Mouse (Mus musculus) liver, embryonic 14.5 days (tissue): ENCODE measurements around the gene Nebl. TPM values are rescaled to one million over a fixed set of nuclear protein-coding genes. Genes with fewer than 3 reads are reported as not detected.

Source experiments
- ATAC-seq: fragments of 200-750 bp; cut with Nextera tagmentation; 2 replicates; pipeline ENCODE4 v1.8.0; 2017; ENCODE audit warnings: moderate number of reproducible peaks, mild to moderate bottlenecking, moderate library complexity; ENCODE audit not compliant: insufficient read depth
- DNase-seq, 3 experiments: peaks; one replicate each; pipeline ENCODE4 v3.0.0-alpha.2; 2012 to 2013; ENCODE audit warnings: low read depth in 3 of 3, low spot score in 3 of 3
- H3K27ac ChIP-seq: fragments of 300-500 bp; sonication (generic); 2 replicates; pipeline ENCODE4 v1.5.1; 2014; ENCODE audit warnings: moderate library complexity, mild to moderate bottlenecking, control low read depth, inconsistent platforms
- H3K27me3 ChIP-seq: fragments of 300-500 bp; sonication (generic); 2 replicates; pipeline ENCODE4 v1.6.1; 2014; ENCODE audit warnings: mild to moderate bottlenecking, low read length, moderate library complexity; ENCODE audit not compliant: control insufficient read depth, insufficient read depth
- H3K36me3 ChIP-seq: fragments of 300-500 bp; sonication (generic); replicated peaks from 2 replicates; pipeline ENCODE4 v1.6.1; 2014; ENCODE audit warnings: low read depth; ENCODE audit not compliant: control insufficient read depth, insufficient read depth
- H3K4me1 ChIP-seq, 2 experiments: fragments of 200-500 bp in 1 of 2; fragments of 300-500 bp in 1 of 2; sonication (generic) in 1 of 2; replicated peaks; 2 replicates each; pipeline ENCODE4 v1.6.1; 2012 to 2014; ENCODE audit warnings: antibody characterized with exemption in 1 of 2, inconsistent platforms in 1 of 2, low read length in 1 of 2; ENCODE audit not compliant: control insufficient read depth in 2 of 2, insufficient read depth in 2 of 2
- H3K4me2 ChIP-seq: fragments of 300-500 bp; sonication (generic); 2 replicates; pipeline ENCODE4 v1.6.1; 2014; ENCODE audit warnings: low read depth, mild to moderate bottlenecking, control low read depth, moderate library complexity
- H3K4me3 ChIP-seq, 2 experiments: fragments of 200-500 bp in 1 of 2; fragments of 300-500 bp in 1 of 2; sonication (generic) in 1 of 2; 2 replicates each; pipeline ENCODE4 v1.5.1; 2012 to 2014; ENCODE audit warnings: low read depth in 2 of 2, low read length in 2 of 2, mild to moderate bottlenecking in 2 of 2, control low read depth in 1 of 2, inconsistent platforms in 1 of 2, moderate library complexity in 1 of 2; ENCODE audit not compliant: insufficient read depth in 1 of 2
- H3K9ac ChIP-seq: fragments of 300-500 bp; sonication (generic); replicated peaks from 2 replicates; pipeline ENCODE4 v1.6.1; 2014; ENCODE audit warnings: mild to moderate bottlenecking, control low read depth, moderate library complexity
- H3K9me3 ChIP-seq: fragments of 300-500 bp; sonication (generic); 2 replicates; pipeline ENCODE4 v1.6.1; 2016; ENCODE audit warnings: low read length, mixed read lengths; ENCODE audit not compliant: control insufficient read depth
- CTCF ChIP-seq: IDR thresholded peaks from 2 replicates; pipeline ENCODE4 v1.5.1; 2016; ENCODE audit warnings: antibody characterized with exemption, low read depth, control low read depth
- EP300 ChIP-seq: IDR thresholded peaks from 2 replicates; pipeline ENCODE4 v1.6.1; 2016; ENCODE audit warnings: antibody characterized with exemption, low read depth
- WGBS: fragments of 180-500 bp; shearing (Covaris S2); extraction: QIAGEN DNeasy Blood & Tissue Kit; methylation state at CpG from one replicate; pipeline ENCODE4 v1.1.7; 2014; ENCODE audit not compliant: insufficient replicate concordance; 5-methylcytosine and 5-hydroxymethylcytosine counted together
- polyA plus RNA-seq, 2 experiments: library from polyadenylated mRNA; depleted of rRNA in 1 of 2; stranded (reverse) in 1 of 2; unstranded in 1 of 2; fragments of >200 nt; fragmentation: Nextera tagmentation in 1 of 2; extraction: Ambion mirVana in 1 of 2; gene quantifications; 2 replicates each; pipeline versions ENCODE4 v1.2.1 to v1.2.3; 2012 to 2014

Nebl gene
- polyA plus RNA-seq, 2 experiments: 0.21 to 0.22 TPM

- no peak for TF ChIP-seq CTCF
- TF ChIP-seq EP300: no peak
- 71% methylated on average over 10 of the region's 10 CpGs for WGBS
- no peak for ATAC-seq
- H3K4me1 ChIP-seq: no peaks in the 10 kb centered on the region
- H3K27me3 ChIP-seq: no peaks in the 10 kb centered on the region
- no peaks in the 10 kb centered on the region for H3K9me3 ChIP-seq
- no peak overlapping the region for H3K4me2 ChIP-seq
- no peak overlapping the region for H3K4me3 ChIP-seq
- H3K9ac ChIP-seq: no peak overlapping the region
- H3K36me3 ChIP-seq: no peaks in the 10 kb centered on the region
- DNase-seq: no peak
- H3K27ac ChIP-seq: no peak overlapping the region
These were observed 191.5 kb downstream of the Nebl start for GRCm38 (mm10) chr2:17539737-17540136.

- no peak overlapping the region for H3K4me2 ChIP-seq
- no peaks in the 10 kb centered on the region for H3K27me3 ChIP-seq
- H3K36me3 ChIP-seq: no peaks in the 10 kb centered on the region
- H3K4me1 ChIP-seq: no peaks in the 10 kb centered on the region
- DNase-seq (no peak), ATAC-seq (no peak)
- H3K9me3 ChIP-seq: no peaks in the 10 kb centered on the region
- TF ChIP-seq CTCF: no peak
- TF ChIP-seq EP300: no peak
- no peak overlapping the region for H3K4me3 ChIP-seq
- no peak overlapping the region for H3K9ac ChIP-seq
- 66% methylated on average over 4 of the region's 4 CpGs for WGBS
- no peak overlapping the region for H3K27ac ChIP-seq
These were observed 192.8 kb downstream of the Nebl start for GRCm38 (mm10) chr2:17538493-17538892.

- Histone ChIP-seq H3K4me3 (no peak overlapping the region), H3K4me1 (no peaks in the 10 kb centered on the region), H3K36me3 (no peaks in the 10 kb centered on the region), H3K27ac (no peak overlapping the region), H3K9me3 (no peaks in the 10 kb centered on the region), H3K4me2 (no peak overlapping the region), H3K27me3 (no peaks in the 10 kb centered on the region), H3K9ac (no peak overlapping the region)
- DNase-seq (no peak), ATAC-seq (no peak)
- 58% methylated on average over 12 of the region's 12 CpGs for WGBS
- no peak for TF ChIP-seq CTCF
- TF ChIP-seq EP300: no peak
These were observed 199.7 kb downstream of the Nebl start for GRCm38 (mm10) chr2:17531355-17532105.

- Histone ChIP-seq H3K27me3 (no peaks in the 10 kb centered on the region), H3K9me3 (no peaks in the 10 kb centered on the region), H3K4me1 (no peaks in the 10 kb centered on the region; a peak in 1 of 4 replicates), H3K36me3 (no peaks in the 10 kb centered on the region), H3K27ac (no peak overlapping the region), H3K9ac (no peak overlapping the region), H3K4me2 (no peak overlapping the region), H3K4me3 (no peak overlapping the region)
- no peak for DNase-seq
- TF ChIP-seq CTCF: no peak
- no peak for TF ChIP-seq EP300
- WGBS: 58% methylated on average over 5 of the region's 5 CpGs
- ATAC-seq: no peak
These were observed 205.3 kb downstream of the Nebl start for GRCm38 (mm10) chr2:17525739-17526526.

- TF ChIP-seq EP300: no peak
- DNase-seq (no peak), ATAC-seq (no peak)
- WGBS: 72% methylated on average over 4 of the region's 4 CpGs
- Histone ChIP-seq H3K27ac (no peak overlapping the region), H3K9me3 (no peaks in the 10 kb centered on the region), H3K4me3 (no peak overlapping the region), H3K9ac (no peak overlapping the region), H3K27me3 (no peaks in the 10 kb centered on the region), H3K4me1 (no peaks in the 10 kb centered on the region; a peak in 1 of 4 replicates), H3K36me3 (no peaks in the 10 kb centered on the region), H3K4me2 (no peak overlapping the region)
These were observed 206.1 kb downstream of the Nebl start for GRCm38 (mm10) chr2:17525211-17525610.
